Mouse (Mus musculus): ENCODE measurements around the gene Cntn2. TPM values are rescaled to one million over a fixed set of nuclear protein-coding genes. Genes with fewer than 3 reads are reported as not detected.

Gene Cntn2
- total and polyA plus RNA-seq, 2 experiments, result under 0.01 to 0.48 TPM

DNA sequence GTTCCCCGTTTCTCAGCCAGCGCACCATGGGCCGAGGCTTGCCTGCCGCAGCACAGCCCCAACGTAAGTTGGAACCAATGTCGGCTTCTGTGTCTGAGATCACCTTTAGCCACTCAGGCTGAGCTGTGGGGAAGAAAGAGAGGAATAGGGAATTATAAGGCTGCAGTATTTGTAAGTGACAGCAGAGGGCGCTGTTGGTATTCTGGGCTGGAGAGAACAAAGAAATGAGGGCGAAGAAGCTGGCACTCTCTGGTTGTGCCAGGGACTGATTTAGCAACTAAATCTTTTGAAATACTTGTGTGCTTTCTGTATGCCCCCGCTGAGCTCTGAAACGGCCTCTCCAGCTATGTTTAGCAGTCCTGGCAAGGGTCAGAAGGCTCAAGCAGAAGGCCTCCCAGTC lies 17.2 kb downstream of the Cntn2 start:
- Histone ChIP-seq H3K27me3 (ENCODE audit: control insufficient read depth, insufficient read depth, low read length) (no peaks in the 10 kb centered on the region; the same call in 1 of the 2 replicates), H3K4me3 (ENCODE audit: insufficient read depth, low read depth, low read length) (no peak overlapping the region), H3K4me1 (ENCODE audit: control insufficient read depth, insufficient read depth, low read length) (no peaks in the 10 kb centered on the region), H3K9ac (ENCODE audit: low read depth, low read length) (no peak overlapping the region), H3K79me2 (ENCODE audit: control insufficient read depth, insufficient read depth, low read length) (no peaks in the 10 kb centered on the region), H3K27ac (replicated peaks; ENCODE audit: insufficient read depth, low read depth, low read length) (no peak overlapping the region), H3K36me3 (ENCODE audit: control insufficient read depth, insufficient read depth, low read length) (no peaks in the 10 kb centered on the region)
- TF ChIP-seq POLR2A (IDR thresholded peaks at IDR 0.05; ENCODE audit: extremely low read depth, insufficient read depth, low read length) (no peak), CTCF (IDR thresholded peaks at IDR 0.05; ENCODE audit: low read depth, low read length) (peak; percentile 33; the same call in 1 of the 2 replicates)
- peak; percentile 70 for DNase-seq (ENCODE audit: extremely low read depth, low read depth, low spot score)
- WGBS, result 6% methylated on average over 10 of the region's 10 CpGs

DNA sequence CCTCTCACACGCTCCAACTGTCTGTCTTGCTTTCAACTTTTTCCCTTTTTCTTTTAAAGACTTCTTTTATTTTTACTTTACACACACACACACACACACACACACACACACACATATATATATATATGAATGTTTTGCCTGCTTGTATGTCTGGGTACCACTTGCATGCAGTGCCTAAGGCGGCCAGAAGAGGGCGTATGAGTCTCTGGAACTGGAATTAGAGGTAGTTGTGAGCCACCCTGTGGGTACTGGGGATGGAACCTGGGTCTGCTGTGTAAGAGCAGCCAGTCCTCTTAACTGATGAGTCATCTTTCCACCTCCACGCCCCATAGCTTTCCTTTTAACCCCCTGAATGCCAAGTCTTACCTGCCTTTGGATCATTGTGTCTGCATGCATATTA lies 19.1 kb downstream of the Cntn2 start:
- no peak overlapping the region for H3K27ac ChIP-seq (replicated peaks; ENCODE audit: insufficient read depth, low read depth, low read length)
- no peaks in the 10 kb centered on the region for H3K36me3 ChIP-seq (ENCODE audit: control insufficient read depth, insufficient read depth, low read length)
- peak; percentile 15 for DNase-seq (ENCODE audit: extremely low read depth, low read depth, low spot score)
- no peak overlapping the region for H3K9ac ChIP-seq (ENCODE audit: low read depth, low read length)
- H3K27me3 ChIP-seq (ENCODE audit: control insufficient read depth, insufficient read depth, low read length), result no peaks in the 10 kb centered on the region
- TF ChIP-seq CTCF (IDR thresholded peaks at IDR 0.05; ENCODE audit: low read depth, low read length) (peak; percentile 70), POLR2A (IDR thresholded peaks at IDR 0.05; ENCODE audit: extremely low read depth, insufficient read depth, low read length) (no peak)
- H3K79me2 ChIP-seq (ENCODE audit: control insufficient read depth, insufficient read depth, low read length), result no peaks in the 10 kb centered on the region
- WGBS, result 38% methylated on average over 4 of the region's 4 CpGs
- no peak overlapping the region for H3K4me3 ChIP-seq (ENCODE audit: insufficient read depth, low read depth, low read length)
- peaks cover 7% of the 10 kb centered on the region for H3K4me1 ChIP-seq (ENCODE audit: control insufficient read depth, insufficient read depth, low read length)

DNA sequence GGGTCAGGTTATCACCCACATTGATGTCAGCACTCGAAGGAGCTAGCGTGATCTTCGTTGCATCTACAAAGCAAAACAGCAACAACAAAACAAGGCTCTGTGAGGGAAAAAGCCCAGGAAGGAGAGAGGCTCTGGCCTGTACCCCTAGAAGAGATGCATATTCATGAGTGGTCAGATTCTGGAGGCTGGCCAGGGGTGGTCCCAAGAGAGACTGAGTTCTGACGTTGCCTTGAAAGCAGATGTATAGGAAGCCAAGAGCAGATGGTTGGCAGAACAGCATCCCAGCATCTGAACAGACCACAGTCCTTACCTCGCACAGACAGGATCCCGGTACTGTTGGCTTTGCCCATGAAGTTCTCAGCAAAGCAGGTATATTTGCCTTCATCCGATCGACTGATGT lies 20.0 kb downstream of the Cntn2 start:
- no peak for DNase-seq (ENCODE audit: extremely low read depth, low read depth, low spot score)
- Histone ChIP-seq H3K27me3 (ENCODE audit: control insufficient read depth, insufficient read depth, low read length) (no peaks in the 10 kb centered on the region), H3K4me1 (ENCODE audit: control insufficient read depth, insufficient read depth, low read length) (peaks cover 7% of the 10 kb centered on the region), H3K79me2 (ENCODE audit: control insufficient read depth, insufficient read depth, low read length) (no peaks in the 10 kb centered on the region), H3K9ac (ENCODE audit: low read depth, low read length) (no peak overlapping the region), H3K27ac (replicated peaks; ENCODE audit: insufficient read depth, low read depth, low read length) (no peak overlapping the region), H3K36me3 (ENCODE audit: control insufficient read depth, insufficient read depth, low read length) (no peaks in the 10 kb centered on the region), H3K4me3 (ENCODE audit: insufficient read depth, low read depth, low read length) (no peak overlapping the region)
- TF ChIP-seq POLR2A (IDR thresholded peaks at IDR 0.05; ENCODE audit: extremely low read depth, insufficient read depth, low read length), result no peak
- TF ChIP-seq CTCF (IDR thresholded peaks at IDR 0.05; ENCODE audit: low read depth, low read length), result no peak
- WGBS, result 81% methylated on average over 8 of the region's 8 CpGs

DNA sequence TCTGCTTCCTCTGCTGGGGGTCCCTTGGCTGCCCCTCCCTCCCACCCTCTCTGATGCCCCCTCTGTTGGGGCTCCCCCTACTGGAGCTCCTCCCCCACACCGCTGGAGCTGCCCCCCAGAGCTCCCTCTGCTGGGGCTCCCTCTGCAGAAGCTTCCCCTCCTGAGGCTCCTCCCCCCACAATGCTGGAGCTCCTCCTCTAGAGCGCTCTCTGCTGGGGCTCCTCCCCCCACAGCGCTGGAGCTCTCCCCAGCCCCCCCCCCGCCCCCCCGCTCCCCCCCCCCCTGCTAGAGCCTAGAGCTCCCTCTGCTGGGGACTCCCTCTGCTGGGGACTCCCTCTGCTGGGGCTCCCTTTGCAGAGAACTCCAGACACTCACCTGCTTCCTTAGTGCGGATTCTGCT lies 22.3 kb downstream of the Cntn2 start:
- Histone ChIP-seq H3K27me3 (ENCODE audit: control insufficient read depth, insufficient read depth, low read length) (no peaks in the 10 kb centered on the region), H3K79me2 (ENCODE audit: control insufficient read depth, insufficient read depth, low read length) (no peaks in the 10 kb centered on the region), H3K9ac (ENCODE audit: low read depth, low read length) (no peak overlapping the region), H3K36me3 (ENCODE audit: control insufficient read depth, insufficient read depth, low read length) (no peaks in the 10 kb centered on the region), H3K4me3 (ENCODE audit: insufficient read depth, low read depth, low read length) (no peak overlapping the region), H3K4me1 (ENCODE audit: control insufficient read depth, insufficient read depth, low read length) (peaks cover 7% of the 10 kb centered on the region), H3K27ac (replicated peaks; ENCODE audit: insufficient read depth, low read depth, low read length) (no peak overlapping the region)
- DNase-seq (ENCODE audit: extremely low read depth, low read depth, low spot score), result peak; percentile 61
- 33% methylated on average over 2 of the region's 6 CpGs for WGBS
- TF ChIP-seq CTCF (IDR thresholded peaks at IDR 0.05; ENCODE audit: low read depth, low read length) (peak; percentile 40; the same call in 1 of the 2 replicates), POLR2A (IDR thresholded peaks at IDR 0.05; ENCODE audit: extremely low read depth, insufficient read depth, low read length) (no peak)

DNA sequence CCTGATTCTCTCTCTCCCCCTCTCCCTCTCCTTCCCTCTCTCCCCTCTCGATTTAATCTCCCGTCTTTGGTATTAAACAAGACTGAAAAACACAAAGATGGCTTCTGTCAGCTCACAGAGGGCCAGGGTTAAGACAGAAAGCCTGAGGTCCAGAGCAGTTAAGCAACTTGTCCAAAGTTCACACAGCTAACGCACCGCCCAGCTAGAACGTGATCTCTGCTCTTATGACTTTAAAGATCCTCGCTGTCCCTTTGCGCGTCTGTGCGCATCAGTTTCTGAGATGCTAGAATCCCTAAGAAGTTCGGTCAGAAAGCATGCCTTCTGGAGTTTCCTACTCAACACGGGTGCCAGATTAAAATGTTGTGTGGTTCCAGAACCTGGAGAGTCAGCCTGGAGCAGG lies 23.3 kb downstream of the Cntn2 start:
- 31% methylated on average over 11 of the region's 11 CpGs for WGBS
- Histone ChIP-seq H3K36me3 (ENCODE audit: control insufficient read depth, insufficient read depth, low read length) (no peaks in the 10 kb centered on the region), H3K4me1 (ENCODE audit: control insufficient read depth, insufficient read depth, low read length) (peaks cover 7% of the 10 kb centered on the region), H3K9ac (ENCODE audit: low read depth, low read length) (no peak overlapping the region), H3K79me2 (ENCODE audit: control insufficient read depth, insufficient read depth, low read length) (no peaks in the 10 kb centered on the region), H3K27me3 (ENCODE audit: control insufficient read depth, insufficient read depth, low read length) (no peaks in the 10 kb centered on the region), H3K4me3 (ENCODE audit: insufficient read depth, low read depth, low read length) (no peak overlapping the region), H3K27ac (replicated peaks; ENCODE audit: insufficient read depth, low read depth, low read length) (peak overlapping the region; percentile 9)
- DNase-seq (ENCODE audit: extremely low read depth, low read depth, low spot score), result peak; percentile 91
- TF ChIP-seq CTCF (IDR thresholded peaks at IDR 0.05; ENCODE audit: low read depth, low read length), result no peak
- no peak for TF ChIP-seq POLR2A (IDR thresholded peaks at IDR 0.05; ENCODE audit: extremely low read depth, insufficient read depth, low read length)

DNA sequence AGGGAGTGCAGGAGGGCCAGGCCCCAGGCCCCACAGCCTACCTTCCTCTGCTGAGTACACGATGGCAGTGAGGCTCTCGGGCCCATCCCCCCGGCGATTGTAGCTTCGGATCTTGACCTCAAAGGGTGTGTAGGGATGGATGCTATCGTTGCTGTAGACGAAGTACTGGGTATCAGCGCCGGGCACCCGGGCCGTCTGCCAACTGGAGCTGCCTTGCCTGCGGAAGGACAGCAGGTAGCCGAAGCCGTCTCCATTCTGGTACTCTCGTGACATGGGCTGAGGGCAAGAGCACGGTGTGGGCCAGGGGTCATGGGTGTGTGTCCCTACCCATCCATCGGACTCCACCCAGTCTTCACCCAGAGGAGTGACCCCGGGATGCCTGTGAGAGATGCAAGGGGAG lies 24.4 kb downstream of the Cntn2 start:
- no peaks in the 10 kb centered on the region for H3K79me2 ChIP-seq (ENCODE audit: control insufficient read depth, insufficient read depth, low read length)
- H3K4me1 ChIP-seq (ENCODE audit: control insufficient read depth, insufficient read depth, low read length), result peaks cover 7% of the 10 kb centered on the region
- 86% methylated on average over 18 of the region's 18 CpGs for WGBS
- no peak overlapping the region for H3K4me3 ChIP-seq (ENCODE audit: insufficient read depth, low read depth, low read length)
- H3K27me3 ChIP-seq (ENCODE audit: control insufficient read depth, insufficient read depth, low read length), result no peaks in the 10 kb centered on the region
- DNase-seq (ENCODE audit: extremely low read depth, low read depth, low spot score), result no peak
- no peaks in the 10 kb centered on the region for H3K36me3 ChIP-seq (ENCODE audit: control insufficient read depth, insufficient read depth, low read length)
- H3K27ac ChIP-seq (replicated peaks; ENCODE audit: insufficient read depth, low read depth, low read length), result no peak overlapping the region
- TF ChIP-seq CTCF (IDR thresholded peaks at IDR 0.05; ENCODE audit: low read depth, low read length) (no peak), POLR2A (IDR thresholded peaks at IDR 0.05; ENCODE audit: extremely low read depth, insufficient read depth, low read length) (no peak)
- no peak overlapping the region for H3K9ac ChIP-seq (ENCODE audit: low read depth, low read length)
